Mouse (Mus musculus) heart, embryonic 16.5 days (tissue): ENCODE results near the gene Exoc6. TPM values are rescaled to one million over a fixed set of nuclear protein-coding genes. Genes with fewer than 3 reads are reported as not detected.

ENCODE experiments used
- ATAC-seq: fragments of 200-750 bp; cut with Nextera tagmentation; replicated peaks from 2 replicates; pipeline ENCODE4 v1.8.0; 2017; ENCODE audit warnings: moderate number of reproducible peaks; ENCODE audit not compliant: insufficient read depth, low FRiP score; ENCODE audit errors: extremely low read depth
- H3K27ac ChIP-seq: fragments of 300-500 bp; sonication (generic); 2 replicates; pipeline ENCODE4 v1.5.1; 2014; ENCODE audit warnings: mild to moderate bottlenecking, low read length, control low read depth, moderate library complexity
- H3K27me3 ChIP-seq: fragments of 300-500 bp; sonication (generic); 2 replicates; pipeline ENCODE4 v1.6.1; 2014; ENCODE audit warnings: low read length, mixed read lengths; ENCODE audit not compliant: control insufficient read depth, insufficient read depth
- H3K36me3 ChIP-seq: fragments of 300-500 bp; sonication (generic); 2 replicates; pipeline ENCODE4 v1.6.1; 2014; ENCODE audit not compliant: control insufficient read depth, insufficient read depth
- H3K4me1 ChIP-seq: fragments of 300-500 bp; sonication (generic); 2 replicates; pipeline ENCODE4 v1.6.1; 2014; ENCODE audit warnings: low read length, mixed read lengths; ENCODE audit not compliant: control insufficient read depth, insufficient read depth
- H3K4me2 ChIP-seq: fragments of 300-500 bp; sonication (generic); 2 replicates; pipeline ENCODE4 v1.6.1; 2014; ENCODE audit warnings: low read depth, mild to moderate bottlenecking, control low read depth, low read length
- H3K4me3 ChIP-seq: fragments of 300-500 bp; sonication (generic); 2 replicates; pipeline ENCODE4 v1.5.1; 2014; ENCODE audit warnings: mild to moderate bottlenecking, control low read depth, low read length
- H3K9ac ChIP-seq: fragments of 300-500 bp; sonication (generic); 2 replicates; pipeline ENCODE4 v1.6.1; 2014; ENCODE audit warnings: low read length, control low read depth
- H3K9me3 ChIP-seq: fragments of 300-500 bp; sonication (generic); replicated peaks from 2 replicates; pipeline ENCODE4 v1.6.1; 2016; ENCODE audit warnings: low read length; ENCODE audit not compliant: control insufficient read depth
- WGBS: fragments of 180-500 bp; shearing (Covaris S2); extraction: QIAGEN DNeasy Blood & Tissue Kit; methylation state at CpG from one replicate; pipeline ENCODE4 v1.1.7; 2014; 5-methylcytosine and 5-hydroxymethylcytosine counted together
- polyA plus RNA-seq: library from polyadenylated mRNA; unstranded; fragments of >200 nt; fragmentation: Nextera tagmentation; extraction: Ambion mirVana; gene quantifications from 2 replicates; pipeline ENCODE4 v1.2.1, GENCODE M21; 2015

Exoc6 gene
- polyA plus RNA-seq, 1 experiment from 2014 or later: 20.5 TPM

DNA sequence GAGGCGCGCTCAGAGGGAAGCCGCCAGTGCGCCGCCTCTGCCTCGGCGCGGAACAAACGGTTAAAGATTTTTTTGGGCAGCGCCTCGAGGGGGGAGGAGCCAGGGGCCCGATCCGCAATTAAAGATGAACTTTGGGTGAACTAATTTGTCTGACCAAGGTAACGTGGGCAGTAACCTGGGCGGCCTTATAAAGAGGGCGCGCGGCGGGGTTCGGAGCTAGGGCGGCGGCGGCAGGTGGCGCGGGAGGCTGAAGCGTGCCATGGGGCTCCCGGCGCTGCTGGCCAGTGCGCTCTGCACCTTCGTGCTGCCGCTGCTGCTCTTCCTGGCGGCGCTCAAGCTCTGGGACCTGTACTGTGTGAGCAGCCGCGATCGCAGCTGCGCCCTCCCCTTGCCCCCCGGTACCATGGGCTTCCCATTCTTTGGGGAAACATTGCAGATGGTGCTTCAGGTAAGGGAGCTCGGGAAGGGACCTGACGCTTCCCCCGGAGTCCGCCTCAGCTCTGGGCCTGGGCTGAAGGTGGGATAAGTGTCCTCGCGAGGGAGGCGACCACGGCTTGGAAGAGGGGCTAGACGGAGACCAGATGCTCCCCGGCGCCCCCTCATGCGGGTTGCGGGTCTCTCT, 147.5 kb downstream of the Exoc6 start, which contains the start of gene Cyp26a1:
Gene Cyp26a1, plus strand, starts transcription at position 148 of the 622 bp plus-strand sequence.
- peak within 1 kb of the TSS; percentile 83 for H3K4me2 ChIP-seq
- H3K4me1 ChIP-seq: peaks cover 29% of the 10 kb centered on the region
- no peak within 1 kb of the TSS for H3K27ac ChIP-seq
- H3K27me3 ChIP-seq: peaks cover 98% of the 10 kb centered on the region
- no peak; the same call in 1 of the 2 replicates for ATAC-seq
- WGBS: under 1% methylated on average over 49 of the region's 51 CpGs
- peak within 1 kb of the TSS; percentile 55 for H3K4me3 ChIP-seq
- H3K9me3 ChIP-seq: no peaks in the 10 kb centered on the region
- H3K9ac ChIP-seq: no peak within 1 kb of the TSS
- H3K36me3 ChIP-seq: no peaks in the 10 kb centered on the region

DNA sequence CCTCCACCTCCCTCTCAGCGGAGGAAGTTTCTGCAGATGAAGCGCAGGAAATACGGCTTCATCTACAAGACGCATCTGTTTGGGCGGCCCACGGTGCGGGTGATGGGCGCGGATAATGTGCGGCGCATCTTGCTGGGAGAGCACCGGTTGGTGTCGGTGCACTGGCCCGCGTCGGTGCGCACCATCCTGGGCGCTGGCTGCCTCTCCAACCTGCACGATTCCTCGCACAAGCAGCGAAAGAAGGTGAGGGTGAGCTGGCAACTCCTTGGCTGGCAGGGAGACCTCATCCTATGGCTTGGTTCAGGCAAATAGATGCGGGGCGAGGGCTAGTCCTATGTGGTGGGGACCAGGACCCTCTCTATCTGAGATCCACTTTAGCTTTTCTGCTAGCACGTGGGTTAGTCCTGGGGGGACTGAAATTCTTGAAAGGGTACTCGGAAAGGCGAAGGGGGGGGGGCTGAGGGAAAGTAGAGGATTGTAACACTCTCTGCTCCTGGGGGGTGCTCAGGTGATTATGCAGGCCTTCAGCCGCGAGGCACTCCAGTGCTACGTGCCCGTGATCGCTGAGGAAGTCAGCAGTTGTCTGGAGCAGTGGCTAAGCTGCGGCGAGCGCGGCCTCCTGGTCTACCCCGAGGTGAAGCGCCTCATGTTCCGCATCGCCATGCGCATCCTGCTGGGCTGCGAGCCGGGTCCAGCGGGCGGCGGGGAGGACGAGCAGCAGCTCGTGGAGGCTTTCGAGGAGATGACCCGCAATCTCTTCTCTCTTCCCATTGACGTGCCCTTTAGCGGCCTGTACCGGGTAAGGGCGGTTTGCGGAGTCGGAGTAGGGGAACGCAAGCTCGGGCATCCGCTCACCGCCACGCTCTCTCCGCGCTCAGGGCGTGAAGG, 148.3 kb downstream of the Exoc6 start:
- 2% methylated on average over 63 of the region's 63 CpGs for WGBS
- Histone ChIP-seq H3K27ac (no peak overlapping the region), H3K9me3 (no peaks in the 10 kb centered on the region), H3K27me3 (peaks cover 96% of the 10 kb centered on the region), H3K4me2 (peak overlapping the region; percentile 83), H3K4me1 (peaks cover 24% of the 10 kb centered on the region), H3K36me3 (no peaks in the 10 kb centered on the region), H3K9ac (no peak overlapping the region), H3K4me3 (peak overlapping the region; percentile 55)
- no peak for ATAC-seq

DNA sequence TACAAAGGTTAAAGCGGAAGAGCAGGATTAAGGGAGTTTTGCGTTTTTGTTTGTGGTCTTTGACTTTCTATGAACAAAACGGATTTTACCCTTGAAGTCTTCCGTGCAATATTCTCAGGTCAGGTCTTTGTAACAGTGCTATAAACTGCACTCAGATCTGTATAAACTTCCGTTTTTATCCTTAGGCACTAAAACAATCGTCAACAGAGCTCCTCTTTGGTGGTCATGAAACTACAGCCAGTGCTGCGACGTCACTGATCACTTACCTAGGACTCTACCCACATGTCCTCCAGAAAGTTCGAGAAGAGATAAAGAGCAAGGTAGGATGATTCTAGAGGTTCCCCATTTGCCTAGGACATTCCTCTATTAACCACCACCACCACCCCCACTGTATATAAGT, 149.5 kb downstream of the Exoc6 start:
- Histone ChIP-seq H3K9me3 (no peaks in the 10 kb centered on the region), H3K9ac (no peak overlapping the region), H3K4me2 (no peak overlapping the region), H3K4me1 (peaks cover 24% of the 10 kb centered on the region), H3K27ac (no peak overlapping the region), H3K36me3 (no peaks in the 10 kb centered on the region), H3K27me3 (peaks cover 88% of the 10 kb centered on the region), H3K4me3 (no peak overlapping the region)
- 25% methylated on average over 9 of the region's 9 CpGs for WGBS
- no peak for ATAC-seq

DNA sequence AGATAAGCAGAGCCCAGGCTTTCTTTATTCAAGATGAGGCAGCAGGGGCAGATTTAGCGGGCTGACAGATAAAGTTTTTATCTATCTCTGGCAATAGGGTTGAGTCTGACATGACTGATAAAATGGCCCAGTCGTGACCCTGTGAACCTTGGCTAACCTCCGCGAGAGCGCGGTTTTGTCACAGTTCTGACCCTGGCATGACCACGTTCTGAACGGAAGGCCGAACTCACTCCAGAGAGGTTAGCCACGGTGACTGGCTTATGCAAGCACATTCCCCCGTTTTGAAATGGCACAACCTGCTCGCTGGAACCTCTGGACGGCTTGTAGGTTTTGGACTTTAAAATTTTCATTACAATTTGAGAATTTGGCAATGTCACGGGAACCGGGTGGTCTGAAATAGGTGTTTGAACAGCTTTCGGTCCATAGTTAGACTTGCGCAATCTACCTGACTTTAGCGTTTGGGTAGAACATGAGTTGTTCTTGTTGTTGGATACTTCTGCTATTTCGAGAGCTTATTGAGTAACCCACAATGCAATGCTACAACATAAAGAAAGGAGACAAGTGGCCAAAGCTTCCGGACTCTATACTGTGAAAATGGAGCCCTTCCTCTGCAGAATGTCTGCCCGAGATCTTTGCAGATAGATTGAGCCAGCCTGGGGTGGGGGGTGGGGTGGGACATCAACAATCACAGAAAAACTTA, 152.3 kb downstream of the Exoc6 start:
- Histone ChIP-seq H3K4me3 (no peak overlapping the region), H3K27me3 (peaks cover 62% of the 10 kb centered on the region), H3K9me3 (no peaks in the 10 kb centered on the region), H3K9ac (no peak overlapping the region), H3K36me3 (no peaks in the 10 kb centered on the region), H3K4me1 (peaks cover 14% of the 10 kb centered on the region), H3K4me2 (no peak overlapping the region), H3K27ac (no peak overlapping the region)
- WGBS: 42% methylated on average over 21 of the region's 21 CpGs
- ATAC-seq: no peak

DNA sequence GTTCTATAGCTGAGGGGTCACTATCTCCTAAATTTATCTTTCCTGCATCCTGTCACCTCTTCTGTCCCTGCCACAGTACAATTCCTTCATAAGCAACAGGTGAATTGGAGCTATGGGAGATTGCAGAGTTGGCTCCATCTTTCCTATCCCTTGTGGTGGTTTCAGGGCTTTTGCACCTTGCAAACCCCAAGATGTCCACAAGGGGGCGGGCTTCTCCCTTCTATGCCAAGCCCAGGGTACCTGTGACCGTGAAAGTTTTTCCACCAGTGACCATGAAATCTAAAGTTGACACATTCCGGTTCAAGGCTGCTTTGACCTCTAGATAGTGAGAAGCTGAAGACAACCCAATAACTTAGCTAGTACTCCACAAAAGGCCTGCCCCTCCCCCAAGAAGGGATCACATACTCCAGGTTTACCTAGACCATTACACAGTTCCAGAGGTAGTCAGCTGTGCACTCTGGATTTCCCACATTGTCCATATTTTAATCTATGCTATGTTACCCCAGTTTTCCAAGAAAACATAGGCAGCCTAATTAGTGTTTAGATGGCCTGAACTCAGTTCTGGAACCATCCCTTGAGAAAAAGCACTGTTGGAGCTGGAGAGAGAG, 153.8 kb downstream of the Exoc6 start:
- H3K4me3 ChIP-seq: no peak overlapping the region
- H3K4me2 ChIP-seq: no peak overlapping the region
- H3K27me3 ChIP-seq: peaks cover 50% of the 10 kb centered on the region
- 6% methylated on average over 3 of the region's 3 CpGs for WGBS
- ATAC-seq: no peak
- H3K36me3 ChIP-seq: no peaks in the 10 kb centered on the region
- no peak overlapping the region for H3K27ac ChIP-seq
- peaks cover under 1% of the 10 kb centered on the region; the same call in 1 of the 2 replicates for H3K4me1 ChIP-seq
- H3K9ac ChIP-seq: no peak overlapping the region
- H3K9me3 ChIP-seq: no peaks in the 10 kb centered on the region

DNA sequence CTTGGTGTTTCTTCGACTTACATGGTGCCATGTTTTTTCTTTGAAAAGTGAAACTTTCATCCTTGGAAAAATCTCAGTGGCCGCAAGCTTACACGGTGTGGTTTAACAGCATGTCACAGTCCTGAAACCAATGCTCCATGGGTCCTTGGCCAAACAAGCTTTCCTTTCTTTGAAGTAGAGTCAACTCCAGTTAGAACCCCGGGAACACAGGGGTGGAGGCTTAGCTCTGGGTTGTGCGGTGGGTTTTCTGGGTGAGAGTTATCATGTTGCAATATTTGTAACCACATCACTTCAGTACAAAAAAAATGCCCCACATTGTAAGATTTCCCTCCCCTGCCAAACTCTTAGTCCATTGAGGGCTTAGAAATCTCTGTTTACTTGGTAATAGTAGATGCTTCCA, 155.5 kb downstream of the Exoc6 start:
- Histone ChIP-seq H3K27me3 (peaks cover 32% of the 10 kb centered on the region), H3K4me2 (no peak overlapping the region), H3K4me3 (no peak overlapping the region), H3K4me1 (no peaks in the 10 kb centered on the region), H3K36me3 (no peaks in the 10 kb centered on the region), H3K9ac (no peak overlapping the region), H3K9me3 (no peaks in the 10 kb centered on the region), H3K27ac (no peak overlapping the region)
- 88% methylated on average over 5 of the region's 5 CpGs for WGBS
- ATAC-seq: no peak

DNA sequence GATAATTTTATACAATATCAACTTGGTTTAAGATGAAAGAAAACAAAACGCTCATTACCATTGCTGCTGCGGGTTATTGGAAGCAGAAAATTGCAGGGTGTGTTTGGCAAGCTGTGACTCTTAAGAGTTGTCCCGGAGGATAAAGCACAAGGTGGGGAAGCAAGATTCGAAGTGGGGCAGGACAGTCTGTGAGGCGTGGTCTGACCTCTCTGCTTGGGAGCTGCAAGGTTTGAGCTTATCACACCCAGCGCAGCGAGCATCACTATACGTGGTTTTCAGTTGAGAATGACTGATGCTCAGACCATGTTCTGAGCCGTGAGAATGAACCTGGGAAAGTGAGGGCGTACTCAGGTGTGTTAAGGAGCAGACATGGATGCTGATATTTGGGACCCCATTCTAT, 164.5 kb downstream of the Exoc6 start:
- H3K4me2 ChIP-seq: no peak overlapping the region
- ATAC-seq: no peak
- H3K9me3 ChIP-seq: no peaks in the 10 kb centered on the region
- no peaks in the 10 kb centered on the region for H3K27me3 ChIP-seq
- no peak overlapping the region for H3K4me3 ChIP-seq
- no peak overlapping the region for H3K27ac ChIP-seq
- H3K9ac ChIP-seq: no peak overlapping the region
- no peaks in the 10 kb centered on the region for H3K36me3 ChIP-seq
- no peaks in the 10 kb centered on the region for H3K4me1 ChIP-seq
- WGBS: 60% methylated on average over 10 of the region's 10 CpGs

DNA sequence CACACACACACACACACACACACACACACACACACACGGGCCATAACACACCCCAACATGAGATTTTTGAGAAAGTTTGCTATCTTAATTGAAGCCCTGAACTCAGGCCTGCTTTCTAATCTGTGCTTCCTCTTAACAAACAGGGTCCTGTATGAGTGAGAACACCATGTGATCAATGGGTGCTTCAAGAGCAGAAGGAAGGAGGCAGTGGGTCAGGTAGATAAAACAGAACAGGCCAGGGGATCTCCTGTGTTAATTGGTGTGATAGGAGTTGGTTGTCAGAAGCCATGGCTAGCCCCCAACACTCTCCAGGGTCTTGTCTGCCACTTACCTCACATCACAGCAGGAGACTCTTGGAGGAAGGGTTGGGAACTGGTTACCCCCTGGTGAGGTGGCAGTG, 165.8 kb downstream of the Exoc6 start:
- ATAC-seq: no peak
- Histone ChIP-seq H3K4me1 (no peaks in the 10 kb centered on the region), H3K9ac (no peak overlapping the region), H3K27me3 (no peaks in the 10 kb centered on the region), H3K4me2 (no peak overlapping the region), H3K36me3 (no peaks in the 10 kb centered on the region), H3K9me3 (no peaks in the 10 kb centered on the region), H3K4me3 (no peak overlapping the region), H3K27ac (no peak overlapping the region)
- 44% methylated on average over 1 of the region's 1 CpGs for WGBS
